Mouse (Mus musculus): ENCODE measurements around the gene AC124502.3. TPM values are rescaled to one million over a fixed set of nuclear protein-coding genes. Genes with fewer than 3 reads are reported as not detected.
A peak's percentile ranks its signal among the peaks of the same experiment; 100 is the strongest.

Gene AC124502.3
- total RNA-seq, 2 experiments from 2014 or later: 3.3 to 4.2 TPM

GRCm38 (mm10) chr19:5053909-5054308 is 15.2 kb downstream of the AC124502.3 start:
- peak; percentile 59 for ATAC-seq (replicated peaks; ENCODE audit: low FRiP score, low TSS enrichment, poor library complexity, severe bottlenecking)

- ATAC-seq (replicated peaks; ENCODE audit: low FRiP score, low TSS enrichment, poor library complexity, severe bottlenecking): no peak
Observed at GRCm38 (mm10) chr19:5056251-5056650, 17.6 kb downstream of the AC124502.3 start.

- ATAC-seq (replicated peaks; ENCODE audit: low FRiP score, low TSS enrichment, poor library complexity, severe bottlenecking): no peak
Observed at GRCm38 (mm10) chr19:5057876-5058775, 19.4 kb downstream of the AC124502.3 start.

- ATAC-seq (replicated peaks; ENCODE audit: low FRiP score, low TSS enrichment, poor library complexity, severe bottlenecking): no peak
Observed at GRCm38 (mm10) chr19:5058801-5059771, 20.4 kb downstream of the AC124502.3 start.

GRCm38 (mm10) chr19:5060365-5061330 is 22.0 kb downstream of the AC124502.3 start:
- no peak for ATAC-seq (replicated peaks; ENCODE audit: low FRiP score, low TSS enrichment, poor library complexity, severe bottlenecking)

- no peak for ATAC-seq (replicated peaks; ENCODE audit: low FRiP score, low TSS enrichment, poor library complexity, severe bottlenecking)
Observed at GRCm38 (mm10) chr19:5062041-5062440, 23.4 kb downstream of the AC124502.3 start.

- ATAC-seq (replicated peaks; ENCODE audit: low FRiP score, low TSS enrichment, poor library complexity, severe bottlenecking): no peak
Observed at GRCm38 (mm10) chr19:5062446-5062845, 23.8 kb downstream of the AC124502.3 start.

GRCm38 (mm10) chr19:5065104-5065503 is 26.4 kb downstream of the AC124502.3 start:
- ATAC-seq (replicated peaks; ENCODE audit: low FRiP score, low TSS enrichment, poor library complexity, severe bottlenecking): no peak

GRCm38 (mm10) chr19:5067040-5067799 is 28.5 kb downstream of the AC124502.3 start:
- peak; percentile 89 for ATAC-seq (replicated peaks; ENCODE audit: low FRiP score, low TSS enrichment, poor library complexity, severe bottlenecking)

- no peak for ATAC-seq (replicated peaks; ENCODE audit: low FRiP score, low TSS enrichment, poor library complexity, severe bottlenecking)
Observed at GRCm38 (mm10) chr19:5067867-5068569, 29.3 kb downstream of the AC124502.3 start, which contains the start of gene Cd248. Cd248 (plus strand) TSS chr19:5068078.

- no peak for ATAC-seq (replicated peaks; ENCODE audit: low FRiP score, low TSS enrichment, poor library complexity, severe bottlenecking)
Observed at GRCm38 (mm10) chr19:5068570-5069234, 30.0 kb downstream of the AC124502.3 start.

- ATAC-seq (replicated peaks; ENCODE audit: low FRiP score, low TSS enrichment, poor library complexity, severe bottlenecking): no peak
Observed at GRCm38 (mm10) chr19:5069486-5069885, 30.8 kb downstream of the AC124502.3 start.

- no peak for ATAC-seq (replicated peaks; ENCODE audit: low FRiP score, low TSS enrichment, poor library complexity, severe bottlenecking)
Observed at GRCm38 (mm10) chr19:5069978-5070377, 31.3 kb downstream of the AC124502.3 start.

GRCm38 (mm10) chr19:5071077-5071476 is 32.4 kb downstream of the AC124502.3 start:
- no peak for ATAC-seq (replicated peaks; ENCODE audit: low FRiP score, low TSS enrichment, poor library complexity, severe bottlenecking)

GRCm38 (mm10) chr19:5071545-5072369 is 33.1 kb downstream of the AC124502.3 start:
- ATAC-seq (replicated peaks; ENCODE audit: low FRiP score, low TSS enrichment, poor library complexity, severe bottlenecking): peak; percentile 72

GRCm38 (mm10) chr19:5072389-5073019 is 33.8 kb downstream of the AC124502.3 start:
- no peak for ATAC-seq (replicated peaks; ENCODE audit: low FRiP score, low TSS enrichment, poor library complexity, severe bottlenecking)

Measured in megakaryocyte-erythroid progenitor cell, adult 5-6 weeks (primary cell).